Mouse (Mus musculus) embryo, embryonic 11.5 days (tissue): ENCODE results near the gene Naa40.

Experiments used
- DNase-seq: peaks from one replicate; pipeline ENCODE4 v3.0.0-alpha.2; 2012; ENCODE audit warnings: low read depth, low spot score

The Naa40 gene

GRCm38 (mm10) chr19:7214484-7214883 is 26.5 kb downstream of the Naa40 start:
- DNase-seq, result no peak

GRCm38 (mm10) chr19:7213010-7213409 is 28.0 kb downstream of the Naa40 start:
- no peak for DNase-seq

GRCm38 (mm10) chr19:7212216-7212615 is 28.8 kb downstream of the Naa40 start:
- DNase-seq, result no peak

GRCm38 (mm10) chr19:7209907-7210646 is 30.9 kb downstream of the Naa40 start:
- no peak for DNase-seq

GRCm38 (mm10) chr19:7205753-7206736 is 34.9 kb downstream of the Naa40 start, which contains the start of gene Otub1:
TSS of gene Otub1 (minus strand) at chr19:7206316.
- DNase-seq, result peak; percentile 90

GRCm38 (mm10) chr19:7205326-7205725 is 35.7 kb downstream of the Naa40 start:
- no peak for DNase-seq

GRCm38 (mm10) chr19:7204898-7205297 is 36.1 kb downstream of the Naa40 start:
- DNase-seq, result no peak

- DNase-seq, result no peak
These were observed 40.6 kb downstream of the Naa40 start for GRCm38 (mm10) chr19:7200427-7200826.

GRCm38 (mm10) chr19:7199089-7199488 is 41.9 kb downstream of the Naa40 start:
- no peak for DNase-seq

GRCm38 (mm10) chr19:7197445-7197844 is 43.5 kb downstream of the Naa40 start:
- DNase-seq, result no peak

- DNase-seq, result no peak
These were observed 44.2 kb downstream of the Naa40 start for GRCm38 (mm10) chr19:7196741-7197270.

- no peak for DNase-seq
These were observed 44.9 kb downstream of the Naa40 start for GRCm38 (mm10) chr19:7195900-7196728.

GRCm38 (mm10) chr19:7192561-7192967 is 48.4 kb downstream of the Naa40 start:
- no peak for DNase-seq

- DNase-seq, result no peak
These were observed 49.3 kb downstream of the Naa40 start for GRCm38 (mm10) chr19:7191639-7192038.

- no peak for DNase-seq
These were observed 50.0 kb downstream of the Naa40 start for GRCm38 (mm10) chr19:7190986-7191385.

- no peak for DNase-seq
These were observed 52.0 kb downstream of the Naa40 start for GRCm38 (mm10) chr19:7189026-7189425.

GRCm38 (mm10) chr19:7187157-7187556 is 53.8 kb downstream of the Naa40 start:
- no peak for DNase-seq

- DNase-seq, result no peak
These were observed 55.2 kb downstream of the Naa40 start for GRCm38 (mm10) chr19:7185715-7186291.

GRCm38 (mm10) chr19:7185059-7185458 is 55.9 kb downstream of the Naa40 start:
- no peak for DNase-seq

GRCm38 (mm10) chr19:7183419-7183818 is 57.6 kb downstream of the Naa40 start:
- no peak for DNase-seq
